In the genomic region with DNA sequence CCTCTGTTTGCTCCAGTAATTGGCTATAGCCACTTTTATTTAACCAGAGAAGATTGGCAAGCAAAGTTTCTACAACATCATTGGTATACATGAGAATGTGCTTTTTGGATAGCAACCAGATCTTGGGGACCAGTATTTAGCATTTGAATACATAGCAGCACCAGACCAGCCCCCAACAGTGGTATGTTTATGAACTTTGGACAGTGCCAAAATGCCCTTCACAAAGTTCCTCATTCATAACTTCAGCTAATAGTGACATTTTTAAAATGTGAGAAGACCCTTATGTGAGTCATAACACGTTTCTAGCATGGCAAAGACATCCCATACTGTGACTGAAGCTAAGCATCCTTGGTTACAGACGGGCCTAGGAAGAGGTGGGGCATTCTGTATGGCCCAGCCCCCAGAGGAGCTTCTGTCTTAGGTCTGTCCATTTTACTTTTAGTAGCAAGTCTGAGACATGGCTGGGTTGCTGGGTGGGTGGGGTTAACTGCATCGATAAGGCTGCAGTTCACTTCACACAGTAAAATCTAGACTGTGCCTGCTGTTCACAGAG, we compare ENCODE assay signal across 19 mouse cellular contexts. TPM values are rescaled to one million over a fixed set of nuclear protein-coding genes. Genes with fewer than 3 reads are reported as not detected.
"Had no signal": no experiment of that assay in that cellular context is flagged by ENCODE, and none has a peak within 500 bp of the region (broad histone marks: within the 10 kb centered on the region; RNA-seq: fewer than 3 reads in every experiment).

No protein-coding gene starts in this region.

- ATAC-seq: intestine, embryonic 15.5 days; liver, embryonic 12.5 days; midbrain, embryonic 13.5 days; midbrain, embryonic 16.5 days had no signal

- H3K9ac ChIP-seq: intestine, embryonic 15.5 days; kidney, embryonic 15.5 days; limb, embryonic 13.5 days; liver, embryonic 12.5 days; liver, embryonic 15.5 days; midbrain, embryonic 13.5 days had no signal

- H3K27me3 ChIP-seq: intestine, embryonic 15.5 days; kidney, embryonic 15.5 days; liver, embryonic 12.5 days; midbrain, embryonic 13.5 days had no signal

- H3K4me1 ChIP-seq: intestine, embryonic 15.5 days; kidney, embryonic 15.5 days; limb, embryonic 10.5 days; limb, embryonic 13.5 days; liver, embryonic 12.5 days; liver, embryonic 15.5 days; midbrain, embryonic 13.5 days had no signal

- H3K27ac ChIP-seq: intestine, embryonic 15.5 days; kidney, embryonic 15.5 days; limb, embryonic 10.5 days; limb, embryonic 13.5 days; liver, embryonic 12.5 days; liver, embryonic 15.5 days; macrophage; midbrain, embryonic 13.5 days had no signal

- DNase-seq: kidney, adult 11 months; kidney, adult 8-10 months; kidney, postnatal 10 days; kidney, postnatal 36 days; layer of hippocampus, adult 9-11 months; liver; lung, postnatal 14 days; thymus, adult 18-20 months; thymus, postnatal 36 days had no signal

- H3K4me2 ChIP-seq: intestine, embryonic 15.5 days; kidney, embryonic 15.5 days; limb, embryonic 13.5 days; liver, embryonic 12.5 days; liver, embryonic 15.5 days; midbrain, embryonic 13.5 days had no signal

- H3K36me3 ChIP-seq: intestine, embryonic 15.5 days; kidney, embryonic 15.5 days; limb, embryonic 10.5 days; limb, embryonic 13.5 days; liver, embryonic 12.5 days; liver, embryonic 15.5 days had no signal

- H3K4me3 ChIP-seq: intestine, embryonic 15.5 days; kidney, embryonic 15.5 days; limb, embryonic 10.5 days; limb, embryonic 13.5 days; liver, embryonic 12.5 days; liver, embryonic 15.5 days; midbrain, embryonic 13.5 days had no signal

- H3K9me3 ChIP-seq: intestine, embryonic 15.5 days; kidney, embryonic 15.5 days; limb, embryonic 10.5 days; limb, embryonic 13.5 days; liver, embryonic 12.5 days; liver, embryonic 15.5 days; midbrain, embryonic 13.5 days had no signal

RNA-seq across cellular contexts. Expression of a gene that starts 39.8 kb away (rescaled TPM):
- total RNA-seq: megakaryocyte, adult 5-6 weeks had no signal
- polyA plus RNA-seq: macrophage had no signal
